Mouse (Mus musculus) cerebellum, postnatal 14 days (tissue): Measurements from ENCODE around the gene Nol4l.
"Not testable (repeated sequence)": the region's sequence is repeated elsewhere in the genome, so short reads cannot be mapped to it uniquely, and the experiment has no call there.

Experiments
- DNase-seq, 2 experiments: peaks; one replicate each; pipeline ENCODE4 v3.0.0; 2021; ENCODE audit warnings: mixed read lengths in 2 of 2

Nol4l gene

GRCm38 (mm10) chr2:153411557-153411956 is 118.2 kb downstream of the Nol4l start:
- no peak for DNase-seq

- no peak for DNase-seq
These were observed 120.8 kb downstream of the Nol4l start for GRCm38 (mm10) chr2:153408971-153409370.

GRCm38 (mm10) chr2:153406882-153407281 is 122.9 kb downstream of the Nol4l start:
- no peak for DNase-seq

GRCm38 (mm10) chr2:153404882-153405281 is 124.9 kb downstream of the Nol4l start:
- no peak for DNase-seq

- DNase-seq = no peak
These were observed 125.7 kb downstream of the Nol4l start for GRCm38 (mm10) chr2:153404062-153404461.

GRCm38 (mm10) chr2:153399166-153399565 is 130.6 kb downstream of the Nol4l start:
- DNase-seq = no peak

GRCm38 (mm10) chr2:153397790-153398515 is 131.8 kb downstream of the Nol4l start:
- no peak for DNase-seq

GRCm38 (mm10) chr2:153393045-153393444 is 136.7 kb downstream of the Nol4l start:
- peak; percentile 86 to 87 for DNase-seq

- DNase-seq = no peak
These were observed 139.9 kb downstream of the Nol4l start for GRCm38 (mm10) chr2:153389831-153390230.

- no peak for DNase-seq
These were observed 149.3 kb downstream of the Nol4l start for GRCm38 (mm10) chr2:153380479-153380878.

GRCm38 (mm10) chr2:153375380-153375779 is 154.4 kb downstream of the Nol4l start:
- DNase-seq = no peak

GRCm38 (mm10) chr2:153370871-153371270 is 158.9 kb downstream of the Nol4l start:
- no peak for DNase-seq

GRCm38 (mm10) chr2:153364531-153364930 is 165.2 kb downstream of the Nol4l start:
- DNase-seq = not testable (repeated sequence)

- DNase-seq = no peak
These were observed 168.6 kb downstream of the Nol4l start for GRCm38 (mm10) chr2:153361101-153361710.
